Mouse (Mus musculus) liver, embryonic 14.5 days (tissue): ENCODE measurements at regions not wholly inside any gene's neighbourhood (a gene's known extent, or its start where the extent isn't known, plus 50 kb on each side); places are given as distances from the start of the nearest gene placed in this dataset.
"Not testable (repeated sequence)": the region's sequence is repeated elsewhere in the genome, so short reads cannot be mapped to it uniquely, and the experiment has no call there.

Source experiments
- ATAC-seq: fragments of 200-750 bp; cut with Nextera tagmentation; 2 replicates; pipeline ENCODE4 v1.8.0; 2017; ENCODE audit warnings: moderate number of reproducible peaks, mild to moderate bottlenecking, moderate library complexity; ENCODE audit not compliant: insufficient read depth
- DNase-seq, 3 experiments: peaks; one replicate each; pipeline ENCODE4 v3.0.0-alpha.2; 2012 to 2013; ENCODE audit warnings: low read depth in 3 of 3, low spot score in 3 of 3
- H3K27ac ChIP-seq: fragments of 300-500 bp; sonication (generic); 2 replicates; pipeline ENCODE4 v1.5.1; 2014; ENCODE audit warnings: moderate library complexity, mild to moderate bottlenecking, control low read depth, inconsistent platforms
- H3K27me3 ChIP-seq: fragments of 300-500 bp; sonication (generic); 2 replicates; pipeline ENCODE4 v1.6.1; 2014; ENCODE audit warnings: mild to moderate bottlenecking, low read length, moderate library complexity; ENCODE audit not compliant: control insufficient read depth, insufficient read depth
- H3K36me3 ChIP-seq: fragments of 300-500 bp; sonication (generic); replicated peaks from 2 replicates; pipeline ENCODE4 v1.6.1; 2014; ENCODE audit warnings: low read depth; ENCODE audit not compliant: control insufficient read depth, insufficient read depth
- H3K4me1 ChIP-seq, 2 experiments: fragments of 200-500 bp in 1 of 2; fragments of 300-500 bp in 1 of 2; sonication (generic) in 1 of 2; replicated peaks; 2 replicates each; pipeline ENCODE4 v1.6.1; 2012 to 2014; ENCODE audit warnings: antibody characterized with exemption in 1 of 2, inconsistent platforms in 1 of 2, low read length in 1 of 2; ENCODE audit not compliant: control insufficient read depth in 2 of 2, insufficient read depth in 2 of 2
- H3K4me2 ChIP-seq: fragments of 300-500 bp; sonication (generic); 2 replicates; pipeline ENCODE4 v1.6.1; 2014; ENCODE audit warnings: low read depth, mild to moderate bottlenecking, control low read depth, moderate library complexity
- H3K4me3 ChIP-seq, 2 experiments: fragments of 200-500 bp in 1 of 2; fragments of 300-500 bp in 1 of 2; sonication (generic) in 1 of 2; 2 replicates each; pipeline ENCODE4 v1.5.1; 2012 to 2014; ENCODE audit warnings: low read depth in 2 of 2, low read length in 2 of 2, mild to moderate bottlenecking in 2 of 2, control low read depth in 1 of 2, inconsistent platforms in 1 of 2, moderate library complexity in 1 of 2; ENCODE audit not compliant: insufficient read depth in 1 of 2
- H3K9ac ChIP-seq: fragments of 300-500 bp; sonication (generic); replicated peaks from 2 replicates; pipeline ENCODE4 v1.6.1; 2014; ENCODE audit warnings: mild to moderate bottlenecking, control low read depth, moderate library complexity
- H3K9me3 ChIP-seq: fragments of 300-500 bp; sonication (generic); 2 replicates; pipeline ENCODE4 v1.6.1; 2016; ENCODE audit warnings: low read length, mixed read lengths; ENCODE audit not compliant: control insufficient read depth
- CTCF ChIP-seq: IDR thresholded peaks from 2 replicates; pipeline ENCODE4 v1.5.1; 2016; ENCODE audit warnings: antibody characterized with exemption, low read depth, control low read depth
- EP300 ChIP-seq: IDR thresholded peaks from 2 replicates; pipeline ENCODE4 v1.6.1; 2016; ENCODE audit warnings: antibody characterized with exemption, low read depth
- whole genome bisulfite sequencing: fragments of 180-500 bp; shearing (Covaris S2); extraction: QIAGEN DNeasy Blood & Tissue Kit; methylation state at CpG from one replicate; pipeline ENCODE4 v1.1.7; 2014; ENCODE audit not compliant: insufficient replicate concordance; 5-methylcytosine and 5-hydroxymethylcytosine counted together

DNA sequence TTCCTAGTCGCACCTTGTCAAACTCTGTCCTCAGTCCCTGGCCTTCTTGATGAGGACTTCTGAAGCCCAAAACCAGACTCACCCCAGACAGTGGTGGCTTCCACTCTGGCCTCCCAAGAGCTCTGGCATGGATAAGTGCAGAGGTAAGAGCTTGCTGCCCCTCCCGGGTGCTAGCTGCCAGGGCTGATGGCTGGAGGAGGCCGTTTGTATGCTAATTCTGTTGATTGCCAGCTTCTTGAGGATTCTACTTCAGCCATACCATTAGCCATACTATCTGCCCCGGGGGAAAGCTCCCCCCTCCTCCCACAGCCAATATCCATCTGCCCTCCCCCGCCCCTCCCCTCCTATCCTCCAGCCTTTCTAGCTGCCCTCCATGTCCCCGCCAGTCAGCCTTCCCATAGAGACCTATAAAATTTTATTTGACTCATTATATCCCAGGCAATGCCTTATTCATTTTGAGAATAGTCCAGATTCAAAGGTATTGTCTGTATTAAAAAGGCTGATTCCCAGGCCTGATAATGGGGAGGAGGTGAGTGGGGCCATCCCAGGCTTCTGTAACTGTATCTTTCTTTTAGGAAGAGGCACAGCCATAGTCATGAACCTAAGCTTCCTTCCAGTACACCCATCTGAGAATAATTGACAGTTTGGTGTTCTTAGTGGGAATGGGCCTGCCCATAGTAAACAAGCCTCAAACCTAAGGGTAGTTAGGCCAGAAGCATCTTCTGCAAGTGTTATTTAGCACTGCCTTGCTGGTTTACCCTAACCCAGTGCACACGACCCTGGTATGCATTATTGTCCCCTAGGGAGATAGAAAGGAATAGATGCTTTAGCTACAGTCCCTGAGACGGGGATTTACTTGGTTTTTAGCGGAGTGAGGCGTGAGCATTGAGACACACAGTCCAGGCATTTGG is 239.2 kb upstream of the 1700012A03Rik start:
- ATAC-seq (no peak), DNase-seq (no peak)
- 43% methylated on average over 10 of the region's 10 CpGs for WGBS
- H3K36me3 ChIP-seq = no peaks in the 10 kb centered on the region
- no peak overlapping the region for H3K4me2 ChIP-seq
- TF ChIP-seq CTCF (no peak), EP300 (no peak)
- H3K4me3 ChIP-seq = no peak overlapping the region
- no peaks in the 10 kb centered on the region for H3K4me1 ChIP-seq
- H3K9ac ChIP-seq = no peak overlapping the region
- H3K27ac ChIP-seq = no peak overlapping the region
- H3K9me3 ChIP-seq = no peaks in the 10 kb centered on the region
- no peaks in the 10 kb centered on the region for H3K27me3 ChIP-seq

DNA sequence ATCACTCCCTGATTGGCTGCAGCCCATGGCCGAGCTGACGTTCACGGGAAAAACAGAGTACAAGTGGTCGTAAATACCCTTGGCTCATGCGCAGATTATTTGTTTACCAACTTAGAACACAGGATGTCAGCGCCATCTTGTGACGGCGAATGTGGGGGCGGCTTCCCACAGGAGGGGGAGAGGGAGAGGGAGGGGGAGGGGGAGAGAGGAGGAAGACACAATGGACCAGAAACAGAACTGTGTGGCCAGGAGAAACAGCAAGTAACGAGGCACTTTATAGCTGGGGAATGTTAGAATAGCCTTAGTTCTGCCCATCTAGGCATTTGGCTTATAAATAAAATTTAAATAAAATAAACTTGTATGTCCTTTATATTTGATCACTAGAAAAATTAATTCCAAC is 240.7 kb upstream of the Podxl start:
- H3K4me3 ChIP-seq, H3K9ac ChIP-seq, H3K27me3 ChIP-seq, H3K36me3 ChIP-seq, H3K9me3 ChIP-seq, H3K27ac ChIP-seq, H3K4me1 ChIP-seq, H3K4me2 ChIP-seq, DNase-seq, ATAC-seq: not testable (repeated sequence)
- 56% methylated on average over 5 of the region's 10 CpGs for WGBS

DNA sequence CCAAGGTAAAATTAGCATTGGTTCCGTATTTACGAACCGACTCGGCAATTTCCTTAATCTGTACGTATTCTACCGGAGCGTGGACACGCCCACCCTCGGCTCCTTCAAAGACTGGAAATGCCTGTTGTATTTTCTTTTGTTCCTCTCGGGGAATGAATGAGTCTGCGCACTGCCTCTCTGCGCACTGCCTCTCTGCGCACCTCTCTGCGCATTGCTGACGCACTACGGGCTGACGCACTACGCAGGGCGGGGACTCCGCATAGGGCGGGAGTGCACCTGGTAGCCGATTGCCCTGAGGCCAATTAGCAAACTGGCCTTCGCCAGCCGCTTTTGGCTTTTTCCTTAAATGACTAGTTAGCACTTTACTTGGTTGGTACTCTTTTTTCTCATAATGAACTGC is 239.4 kb upstream of the Podxl start:
- not testable (repeated sequence) for H3K9me3 ChIP-seq, H3K4me1 ChIP-seq, ATAC-seq, H3K4me3 ChIP-seq, DNase-seq, H3K27ac ChIP-seq, H3K27me3 ChIP-seq, H3K36me3 ChIP-seq, H3K4me2 ChIP-seq, H3K9ac ChIP-seq
- WGBS = 81% methylated on average over 9 of the region's 24 CpGs

DNA sequence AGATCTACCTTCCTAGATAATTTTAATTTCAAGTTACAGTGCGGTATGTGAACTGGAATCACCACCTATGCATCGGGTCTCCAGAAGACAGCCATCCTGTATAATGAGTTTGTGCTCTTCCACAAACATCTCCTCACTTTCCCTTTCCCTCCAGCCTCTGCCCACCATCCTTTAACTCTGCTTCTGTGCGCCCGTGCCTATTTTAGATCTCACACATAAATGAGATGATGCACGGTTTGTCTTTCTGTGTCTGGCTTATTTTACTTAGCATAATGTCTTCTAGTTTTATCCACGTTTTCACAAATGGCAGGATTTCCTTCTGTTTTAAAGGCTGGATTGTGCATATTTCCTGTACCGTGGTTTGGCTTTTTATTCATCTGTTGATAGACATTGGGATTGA is 227.8 kb upstream of the Podxl start:
- Histone ChIP-seq H3K9ac (no peak overlapping the region), H3K9me3 (no peaks in the 10 kb centered on the region), H3K27ac (no peak overlapping the region), H3K4me1 (no peaks in the 10 kb centered on the region), H3K4me3 (no peak overlapping the region), H3K4me2 (no peak overlapping the region), H3K36me3 (no peaks in the 10 kb centered on the region), H3K27me3 (no peaks in the 10 kb centered on the region)
- ATAC-seq (no peak), DNase-seq (no peak)
- 62% methylated on average over 7 of the region's 7 CpGs for WGBS
- no peak for TF ChIP-seq CTCF

DNA sequence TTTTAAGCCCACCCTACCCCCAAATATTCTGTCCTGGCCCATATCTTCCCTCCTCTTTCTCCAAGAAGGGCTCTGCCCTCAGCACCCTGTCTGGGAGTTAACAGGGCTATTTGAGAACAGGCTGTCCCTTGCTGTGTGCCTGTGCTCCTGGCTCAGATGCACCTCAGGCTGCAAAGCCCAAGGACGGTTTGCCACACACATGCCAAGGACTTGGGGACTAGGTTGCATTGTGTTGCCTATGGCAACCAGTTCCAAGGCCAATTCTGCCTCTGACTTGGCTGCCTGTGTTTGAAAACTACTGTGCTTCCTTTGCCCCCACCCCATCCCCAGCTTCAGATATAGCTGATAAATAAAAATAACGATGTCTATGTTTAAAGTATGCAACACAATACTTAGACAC is 227.1 kb upstream of the Podxl start:
- H3K36me3 ChIP-seq = no peaks in the 10 kb centered on the region
- H3K27ac ChIP-seq = no peak overlapping the region
- H3K4me3 ChIP-seq = no peak overlapping the region
- DNase-seq (no peak), ATAC-seq (no peak)
- no peak overlapping the region for H3K4me2 ChIP-seq
- no peaks in the 10 kb centered on the region for H3K27me3 ChIP-seq
- no peaks in the 10 kb centered on the region for H3K4me1 ChIP-seq
- H3K9ac ChIP-seq = no peak overlapping the region
- WGBS = 40% methylated on average over 2 of the region's 2 CpGs
- TF ChIP-seq CTCF = no peak
- TF ChIP-seq EP300 = no peak
- no peaks in the 10 kb centered on the region for H3K9me3 ChIP-seq
